Mouse (Mus musculus): ENCODE data around the gene Plxna4.

Plxna4 gene

DNA sequence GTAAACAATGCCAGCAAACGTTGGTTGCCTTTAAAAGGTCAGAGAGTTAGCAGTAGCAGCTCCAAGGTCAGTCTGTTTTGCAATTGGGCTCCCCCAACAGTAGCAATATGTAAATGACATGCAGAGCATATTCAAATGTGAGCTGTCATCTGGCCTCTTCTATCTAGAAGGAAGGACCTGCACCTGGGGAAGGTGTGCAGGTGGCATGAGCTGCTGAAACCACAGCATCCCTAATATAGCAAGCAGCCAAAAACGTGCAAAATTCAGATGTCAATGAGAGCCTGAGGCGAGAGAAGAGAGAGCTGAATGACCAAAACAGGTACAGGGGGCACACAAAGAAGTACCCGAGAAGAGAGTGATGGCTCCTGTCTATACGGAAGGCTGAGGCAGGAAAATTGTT lies 118.8 kb downstream of the Plxna4 start:
- DNase-seq, result no peak

DNA sequence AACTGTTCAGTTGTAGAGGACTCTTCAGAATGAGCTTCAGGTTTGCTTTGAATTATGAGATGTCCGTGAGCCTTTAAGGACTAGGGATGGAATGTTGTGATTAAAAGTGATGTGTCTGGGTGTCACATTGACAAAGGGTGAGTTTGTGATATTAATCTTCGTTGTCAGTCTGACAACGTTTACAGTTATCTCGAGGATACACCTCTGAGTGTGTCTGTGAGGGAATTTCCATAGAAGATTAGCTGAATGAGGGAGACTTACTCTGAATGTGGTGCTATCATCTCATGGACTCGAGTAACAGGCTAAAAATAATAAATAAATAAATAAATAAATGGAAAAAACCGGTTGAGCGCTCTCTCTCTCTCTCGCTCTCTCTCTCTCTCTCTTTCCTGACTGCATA lies 122.9 kb downstream of the Plxna4 start:
- DNase-seq, result no peak

DNA sequence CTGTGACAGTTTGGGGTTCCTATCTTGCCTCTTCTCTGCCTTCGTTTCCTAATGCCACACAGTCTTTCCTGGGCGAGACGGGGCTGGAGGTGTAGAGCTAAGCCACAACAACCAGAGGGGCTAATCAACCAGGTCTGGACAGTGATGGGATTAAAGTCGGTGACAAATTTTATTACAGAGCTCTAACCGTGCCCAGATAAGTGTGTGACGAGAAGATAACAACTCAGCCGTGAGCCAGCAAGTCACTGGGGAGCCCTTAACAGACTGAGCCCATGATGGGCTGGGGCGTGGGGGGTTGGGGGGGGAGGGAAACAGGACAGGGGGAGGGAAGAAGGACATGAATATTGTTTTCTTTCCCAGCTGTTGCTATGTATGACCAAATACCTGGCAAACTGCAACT lies 123.4 kb downstream of the Plxna4 start:
- no peak for DNase-seq

GRCm38 (mm10) chr6:32464046-32464445 lies 123.9 kb downstream of the Plxna4 start:
- no peak for DNase-seq

DNA sequence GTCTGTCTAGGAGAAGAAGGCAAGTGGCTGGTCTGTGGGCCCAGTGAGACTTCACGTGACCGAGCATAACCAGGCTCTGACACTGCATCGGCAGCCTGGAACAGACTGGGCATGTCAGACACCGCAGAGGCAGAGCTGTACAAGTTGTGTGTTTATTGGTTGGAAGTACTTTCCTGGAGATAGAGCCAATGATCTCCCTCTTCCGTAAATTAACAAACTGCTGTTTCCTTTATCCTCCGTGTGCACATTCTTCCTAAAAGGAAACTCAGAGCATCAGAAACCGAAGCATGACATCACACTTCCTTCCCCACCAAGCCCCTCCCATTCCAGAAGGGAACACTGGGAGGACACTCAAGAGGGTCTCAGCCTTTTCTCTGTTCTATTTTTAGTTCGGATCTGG lies 127.6 kb downstream of the Plxna4 start:
- DNase-seq, result no peak

DNA sequence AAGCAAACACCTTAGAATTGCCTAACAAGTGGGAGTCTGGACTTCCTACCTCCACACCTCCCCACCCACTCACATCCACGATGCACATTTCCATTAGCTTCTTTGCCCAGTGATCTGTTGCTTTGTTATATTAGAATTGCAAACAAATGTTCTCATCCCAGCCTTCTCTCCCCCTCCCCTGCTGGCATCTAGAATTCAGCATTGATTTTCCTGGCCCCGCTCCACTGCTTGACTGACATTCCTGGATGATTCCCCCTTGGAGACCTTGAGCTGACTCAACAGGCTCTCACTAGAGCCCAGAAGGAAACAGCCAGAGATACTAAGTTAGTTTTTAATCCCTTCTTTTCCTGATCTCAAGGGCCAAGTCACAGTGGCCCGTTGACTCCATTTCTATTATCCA lies 131.4 kb downstream of the Plxna4 start:
- DNase-seq, result no peak

DNA sequence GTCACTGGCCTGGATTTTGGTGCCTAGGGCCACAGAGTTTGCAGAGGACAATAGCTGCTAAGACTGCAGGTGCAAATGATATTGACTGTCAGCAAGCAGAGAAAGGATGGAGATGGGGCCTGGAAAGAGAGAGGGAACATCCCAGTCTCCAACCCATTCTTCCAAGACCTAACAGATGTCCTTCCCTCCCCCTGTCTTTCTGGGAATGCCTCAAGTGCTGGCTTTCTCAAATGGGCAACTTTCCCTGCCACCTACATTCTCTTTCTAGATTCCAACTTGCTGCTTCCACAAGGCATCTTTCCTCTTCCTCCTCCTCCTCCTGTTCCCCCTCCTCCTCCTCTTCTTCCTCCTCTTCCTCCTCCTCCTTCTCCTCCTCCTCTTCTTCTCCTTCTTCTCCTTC lies 136.1 kb downstream of the Plxna4 start:
- DNase-seq, result no peak

- DNase-seq, result no peak
These were observed 138.6 kb downstream of the Plxna4 start for GRCm38 (mm10) chr6:32449237-32449963.

GRCm38 (mm10) chr6:32448787-32449186 lies 139.2 kb downstream of the Plxna4 start:
- no peak for DNase-seq

DNA sequence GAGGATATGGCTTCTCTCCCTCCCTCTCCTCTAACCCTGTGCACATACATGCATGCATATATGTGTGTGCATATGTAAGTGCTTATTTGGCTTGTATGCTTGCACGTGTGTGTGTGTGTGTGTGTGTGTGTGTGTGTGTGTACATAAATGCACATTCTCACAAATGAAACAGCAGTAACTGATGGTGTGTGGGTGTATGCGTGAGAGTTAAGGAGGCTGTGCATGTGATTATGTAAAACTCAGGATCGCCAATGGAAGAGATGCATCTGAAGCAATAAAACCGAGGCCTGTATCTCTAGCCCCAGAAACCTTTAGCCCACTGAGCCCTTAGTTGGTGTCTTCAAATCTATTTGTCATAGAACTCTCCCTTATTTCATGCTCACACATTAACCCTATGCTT lies 141.7 kb downstream of the Plxna4 start:
- no peak for DNase-seq

DNA sequence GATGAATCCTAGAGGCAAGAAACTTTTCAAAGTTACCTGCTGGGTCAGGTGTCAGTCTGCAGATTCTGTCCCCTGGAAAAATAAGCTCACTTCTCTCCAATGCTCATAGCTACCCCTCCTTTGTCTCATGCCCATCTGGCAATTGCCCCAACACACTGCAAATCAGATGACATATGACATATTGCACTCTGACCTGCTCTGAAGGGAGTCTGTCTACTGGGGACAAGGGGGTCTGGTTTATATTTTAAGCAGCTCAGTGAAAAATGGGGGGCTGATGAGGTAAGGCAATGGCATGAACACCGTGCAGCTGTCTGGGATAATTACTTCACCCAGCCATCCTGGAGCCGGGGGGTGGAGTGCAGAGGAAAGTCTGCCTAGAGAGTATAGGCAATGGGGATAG lies 142.7 kb downstream of the Plxna4 start:
- no peak for DNase-seq

DNA sequence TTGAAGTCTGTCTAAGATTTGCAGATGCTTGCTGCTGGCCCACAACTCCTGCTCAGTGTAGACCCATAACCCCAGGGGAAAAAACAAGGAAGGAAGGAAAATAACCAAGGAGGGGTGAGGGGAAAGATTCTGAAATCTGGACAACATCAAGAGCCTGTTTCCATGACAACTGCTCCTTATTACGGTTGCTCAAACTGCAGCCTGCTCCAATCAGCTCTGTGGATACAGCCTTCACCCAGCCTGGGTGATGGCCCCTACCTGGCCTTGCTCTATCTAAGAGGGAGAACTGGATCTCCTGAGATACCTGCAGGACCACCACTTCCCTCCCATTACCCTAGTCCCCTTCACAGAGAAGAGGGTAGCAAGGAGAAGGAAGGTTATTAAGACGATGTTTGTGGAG lies 143.6 kb downstream of the Plxna4 start:
- DNase-seq, result no peak

- no peak for DNase-seq
These were observed 144.3 kb downstream of the Plxna4 start for GRCm38 (mm10) chr6:32443679-32444078.

DNA sequence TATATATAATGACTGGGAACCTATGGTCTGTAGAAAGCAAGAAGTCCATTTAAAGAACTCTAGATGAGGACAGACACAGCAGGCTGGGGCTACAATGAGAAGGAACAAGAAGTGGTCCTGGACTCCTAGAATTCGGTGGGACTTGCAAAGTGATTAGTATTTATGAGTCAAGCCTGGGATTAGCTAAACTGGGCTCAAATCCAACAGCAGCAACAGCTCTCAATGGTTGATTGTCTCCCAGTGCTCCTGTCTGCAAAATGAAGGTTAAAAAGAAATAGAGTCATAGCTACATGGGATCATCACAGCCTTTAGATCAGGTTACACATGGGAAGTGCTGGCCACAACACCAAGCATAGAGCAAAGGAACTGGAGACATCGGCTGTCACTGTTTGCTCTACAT lies 148.6 kb downstream of the Plxna4 start:
- DNase-seq, result no peak

DNA sequence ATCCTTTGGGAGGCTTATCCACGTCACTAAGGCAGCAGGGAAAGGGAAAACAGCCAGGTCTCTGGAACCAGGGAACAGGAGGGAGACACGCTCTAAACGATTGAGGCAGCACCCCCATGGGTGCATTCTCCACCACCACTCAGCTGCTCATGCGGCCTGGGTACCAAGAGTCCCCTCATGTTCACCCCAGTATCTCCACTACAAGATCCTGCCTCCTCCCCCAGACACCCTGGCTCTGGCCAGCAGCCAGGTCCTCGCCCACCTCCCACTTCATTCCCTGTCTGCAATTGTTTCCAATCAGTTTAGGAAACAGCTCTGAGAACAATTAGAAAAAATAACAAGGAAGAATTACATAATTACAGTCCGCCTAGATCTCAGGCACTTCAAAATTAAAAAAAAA lies 150.8 kb downstream of the Plxna4 start:
- no peak for DNase-seq

- no peak for DNase-seq
These were observed 164.9 kb downstream of the Plxna4 start for GRCm38 (mm10) chr6:32423124-32423523.

DNA sequence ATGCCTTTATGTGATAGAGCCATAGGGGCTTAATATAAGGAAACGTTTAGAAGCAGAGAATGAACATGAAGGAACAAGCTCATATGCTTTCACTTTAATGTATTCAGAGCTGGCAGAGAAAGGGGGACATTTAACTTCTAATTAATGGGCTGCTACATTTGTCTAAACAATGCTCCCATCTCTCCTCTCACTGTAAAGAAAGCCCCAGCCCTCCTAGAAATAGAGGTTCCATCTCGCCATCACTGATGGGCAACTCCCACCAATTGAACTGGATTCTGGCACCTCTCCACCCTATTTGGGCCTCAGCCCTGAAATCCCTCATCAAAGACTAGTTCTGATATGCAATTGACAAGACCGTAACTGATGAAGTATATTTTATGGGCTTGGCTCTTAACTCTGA lies 167.4 kb downstream of the Plxna4 start:
- DNase-seq, result no peak

- no peak for DNase-seq
These were observed 170.6 kb downstream of the Plxna4 start for GRCm38 (mm10) chr6:32417351-32417750.

DNA sequence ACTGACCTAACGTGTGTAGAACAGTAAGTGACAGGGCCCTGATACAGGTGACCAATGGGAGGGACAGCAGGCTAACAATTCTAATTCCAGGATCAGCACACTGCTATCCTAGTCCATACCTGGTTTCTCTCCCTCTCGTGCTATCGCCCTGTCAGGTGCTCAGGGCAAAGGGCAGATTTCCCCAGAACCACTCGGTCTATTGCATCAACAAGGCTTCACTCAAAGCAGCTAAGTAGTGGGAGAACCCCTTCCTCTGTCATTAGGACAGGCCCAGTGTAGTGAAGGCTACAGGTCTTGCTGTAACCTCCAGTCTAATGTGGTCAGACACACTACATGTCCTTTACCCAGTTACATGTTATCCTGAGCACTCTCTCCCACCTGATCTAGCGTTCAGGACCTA lies 176.7 kb downstream of the Plxna4 start:
- DNase-seq, result no peak

DNA sequence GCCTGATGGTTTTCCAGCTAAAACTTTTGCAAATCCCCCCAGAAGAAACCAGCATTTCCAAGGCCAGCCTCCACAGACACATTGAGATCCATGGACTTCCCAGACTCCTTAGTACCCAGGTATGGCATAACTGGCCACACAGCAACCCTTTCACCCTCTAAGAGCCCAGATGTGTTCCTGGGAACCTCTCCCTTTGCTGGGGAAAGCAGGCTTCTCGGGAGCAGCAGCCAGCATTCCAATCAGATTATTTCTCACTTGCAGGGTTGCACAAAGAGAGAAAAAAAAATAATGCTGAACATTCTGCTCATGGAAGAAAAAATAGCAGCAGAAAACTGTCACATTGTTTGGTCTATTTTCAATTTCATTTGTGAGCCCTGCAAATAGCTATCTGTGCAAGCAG lies 178.4 kb downstream of the Plxna4 start:
- DNase-seq, result no peak

- DNase-seq, result no peak
These were observed 180.3 kb downstream of the Plxna4 start for GRCm38 (mm10) chr6:32407574-32408185.

GRCm38 (mm10) chr6:32406316-32407095 lies 181.5 kb downstream of the Plxna4 start:
- DNase-seq, result no peak

- DNase-seq, result no peak
These were observed 185.3 kb downstream of the Plxna4 start for GRCm38 (mm10) chr6:32402560-32403235.

DNA sequence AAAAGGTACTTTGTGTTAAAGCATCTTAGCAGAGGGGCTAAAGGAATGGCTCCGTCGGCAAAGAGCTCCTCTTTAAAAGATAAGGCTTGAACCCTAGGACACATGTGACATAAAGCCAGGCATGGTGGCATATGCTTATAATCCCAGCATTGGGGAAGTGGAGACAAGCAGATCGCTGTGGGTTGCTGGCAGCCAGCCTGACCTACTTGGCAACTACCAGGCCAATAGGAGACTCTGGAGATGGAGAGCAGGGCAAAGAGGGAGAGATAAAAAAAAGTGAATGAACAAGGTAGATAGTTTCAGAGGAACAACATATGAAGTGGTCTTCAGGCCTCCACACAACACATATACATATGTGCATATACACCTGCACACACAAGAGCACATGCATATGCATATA lies 189.7 kb downstream of the Plxna4 start:
- DNase-seq, result no peak

Measured in B cell, adult 2 months (primary cell).